Mouse (Mus musculus): ENCODE measurements at regions not wholly inside any gene's neighbourhood (a gene's known extent, or its start where the extent isn't known, plus 50 kb on each side); places are given as distances from the start of the nearest gene placed in this dataset.

DNA sequence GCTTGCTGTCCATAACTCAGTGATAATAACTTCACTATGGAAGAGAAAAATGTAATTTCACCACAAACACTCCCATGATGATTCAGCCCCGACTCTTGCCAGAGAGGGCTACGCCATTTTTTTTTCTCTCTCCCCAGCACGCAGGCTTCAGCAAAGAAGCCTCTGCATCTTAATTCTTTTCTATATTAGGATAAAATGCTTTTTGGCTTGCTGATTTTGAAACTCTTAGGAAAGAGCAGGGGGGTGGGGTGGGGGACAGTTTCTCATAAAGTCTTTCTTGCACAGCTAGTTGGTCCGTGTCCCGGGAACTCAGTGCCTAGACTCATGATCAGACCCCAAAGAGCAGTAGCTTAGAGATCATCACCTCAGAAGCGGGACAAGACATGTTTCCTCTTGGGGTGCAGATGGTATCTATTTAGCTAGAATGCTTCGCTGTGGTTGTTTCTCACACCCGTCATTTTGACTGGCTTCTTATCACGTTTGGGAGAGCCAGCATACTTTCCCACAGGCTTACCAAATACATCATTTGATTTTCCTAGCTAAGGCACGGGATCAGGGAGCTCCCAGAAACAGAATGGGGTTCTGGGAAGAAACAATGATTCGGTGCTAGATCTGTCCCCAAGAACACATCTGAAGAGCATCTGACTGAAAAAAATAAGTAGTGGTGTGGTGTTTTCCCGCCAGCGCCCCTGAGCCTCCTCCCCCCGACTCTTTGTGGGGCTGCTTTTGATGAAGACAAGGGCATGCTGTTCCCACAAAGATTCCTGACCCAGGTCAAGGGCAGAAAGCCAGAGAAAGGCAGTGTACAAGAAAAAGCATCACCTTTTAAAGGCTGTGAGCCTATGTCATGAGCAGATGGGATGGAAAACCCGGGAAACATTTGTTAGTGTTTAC, 483.6 kb upstream of the Id4 start:
- TF ChIP-seq CTCF (IDR thresholded peaks at IDR 0.05; ENCODE audit: control insufficient read depth, insufficient read depth, insufficient read length), result no peak
- no peak for TF ChIP-seq MAX (IDR thresholded peaks at IDR 0.05)
- no peak for TF ChIP-seq MYOG (IDR thresholded peaks at IDR 0.05; ENCODE audit: control insufficient read depth, extremely low read depth, insufficient read length)
- TF ChIP-seq MYOD1 (IDR thresholded peaks at IDR 0.05; ENCODE audit: control insufficient read depth, insufficient read length, low read depth), result no peak
- no peak for TF ChIP-seq USF1 (IDR thresholded peaks at IDR 0.05; ENCODE audit: low read depth)
- TF ChIP-seq FOSL1 (IDR thresholded peaks at IDR 0.05; ENCODE audit: insufficient read depth, low read length, poor library complexity, severe bottlenecking), result no peak

All from C2C12 (cell line).